ENCODE assay signal across 11 mouse cellular contexts in the genomic region with DNA sequence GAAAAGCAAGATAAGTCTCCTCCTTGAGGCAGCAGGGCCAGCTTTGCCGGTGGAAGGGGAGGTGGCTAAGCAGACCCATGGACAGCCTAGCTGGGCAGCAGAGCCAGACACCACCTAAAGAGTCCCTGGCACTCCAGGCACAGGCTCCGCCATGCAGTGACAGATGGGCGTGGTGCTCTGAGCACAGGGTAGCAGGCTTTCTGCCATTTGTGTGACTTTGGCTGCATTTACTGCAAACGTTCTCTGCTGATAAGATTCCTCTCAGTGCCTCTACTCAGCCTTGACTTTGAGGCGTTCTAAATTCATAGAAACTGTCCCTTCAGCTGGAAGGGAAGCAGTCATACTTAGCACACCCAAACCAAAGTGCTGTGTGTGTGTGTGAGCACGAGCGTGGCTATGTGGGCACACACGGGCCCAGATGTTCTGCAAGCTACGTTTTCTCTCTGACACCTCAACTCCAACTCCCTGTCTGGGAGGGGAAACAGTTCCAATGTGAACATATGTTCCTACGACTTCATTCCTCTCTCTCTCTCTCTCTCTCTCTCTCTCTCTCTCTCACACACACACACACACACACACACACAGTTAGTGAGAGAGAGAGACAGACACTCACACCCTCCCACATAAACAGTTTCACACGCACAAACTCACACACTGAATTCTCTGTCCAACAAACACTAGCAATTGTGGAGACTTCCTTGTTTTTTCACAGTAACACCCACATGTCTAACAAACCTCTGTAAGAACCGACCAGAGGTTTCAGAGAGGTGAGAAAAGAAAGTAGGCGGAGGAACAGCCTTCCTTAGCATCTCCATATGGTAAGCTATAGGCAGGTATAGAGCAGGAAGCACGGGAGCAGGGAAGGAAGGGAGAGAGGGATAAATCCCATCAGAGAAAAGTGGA. TPM values are rescaled to one million over a fixed set of nuclear protein-coding genes. Genes with fewer than 3 reads are reported as not detected.
DNase-seq lines count a peak whose midpoint lies in the region; ATAC-seq lines count a peak whose summit lies in the region.
"Had no signal": no experiment of that assay in that cellular context is flagged by ENCODE, and none has a peak within 500 bp of the region (broad histone marks: within the 10 kb centered on the region; RNA-seq: fewer than 3 reads in every experiment).

No protein-coding gene starts in this region.

- H3K9ac ChIP-seq in heart, embryonic 11.5 days (ENCODE audit: low read depth, low read length) = peak overlapping the region; percentile 43; the same call in 1 of the 2 replicates
- no peak overlapping the region for H3K9ac ChIP-seq in hindbrain, embryonic 12.5 days
- H3K9ac ChIP-seq: liver, embryonic 15.5 days; midbrain, embryonic 12.5 days had no signal

- H3K36me3 ChIP-seq in heart, embryonic 11.5 days (ENCODE audit: control insufficient read depth, insufficient read depth, low read length) = peaks cover 32% of the 10 kb centered on the region
- H3K36me3 ChIP-seq in hindbrain, embryonic 12.5 days = peaks cover 77% of the 10 kb centered on the region
- H3K36me3 ChIP-seq: liver, embryonic 15.5 days had no signal

- no peaks in the 10 kb centered on the region for H3K27me3 ChIP-seq in heart, embryonic 11.5 days (ENCODE audit: control insufficient read depth, insufficient read depth, low read length)
- no peaks in the 10 kb centered on the region for H3K27me3 ChIP-seq in hindbrain, embryonic 12.5 days
- H3K27me3 ChIP-seq: midbrain, embryonic 12.5 days had no signal

- WGBS in heart, embryonic 11.5 days (ENCODE audit: insufficient replicate concordance) = 70% methylated on average over 14 of the region's 14 CpGs
- WGBS in hindbrain, embryonic 12.5 days = 88% methylated on average over 14 of the region's 14 CpGs

- no peak for DNase-seq in cerebellum, postnatal 4 days (ENCODE audit: low spot score in 2 of 2)
- DNase-seq in left cerebral cortex, adult 9 months (ENCODE audit: low spot score in 2 of 2) = peak; percentile 16 to 46
- DNase-seq in left cerebral cortex, postnatal 10 days (ENCODE audit: extremely low spot score in 1 of 2, low spot score in 2 of 2) = no peak
- DNase-seq in ovary, postnatal 36 days (ENCODE audit: low spot score) = no peak
- DNase-seq: adrenal gland, adult 2 months had no signal

- H3K9me3 ChIP-seq in heart, embryonic 11.5 days (replicated peaks; ENCODE audit: control insufficient read depth, low read length) = no peaks in the 10 kb centered on the region
- H3K9me3 ChIP-seq in hindbrain, embryonic 12.5 days (replicated peaks) = no peaks in the 10 kb centered on the region
- H3K9me3 ChIP-seq: liver, embryonic 15.5 days; midbrain, embryonic 12.5 days had no signal

- H3K4me3 ChIP-seq in heart, embryonic 11.5 days (ENCODE audit: low read depth, low read length) = no peak overlapping the region
- H3K4me3 ChIP-seq in hindbrain, embryonic 12.5 days = no peak overlapping the region
- H3K4me3 ChIP-seq: liver, embryonic 15.5 days; midbrain, embryonic 12.5 days had no signal

- peak; percentile 63; the same call in 1 of the 2 replicates for ATAC-seq in cerebellum, adult (ENCODE audit: insufficient number of reproducible peaks, low FRiP score, low TSS enrichment)
- no peak for ATAC-seq in heart, embryonic 11.5 days (replicated peaks; ENCODE audit: insufficient number of reproducible peaks, low FRiP score, low TSS enrichment)
- ATAC-seq in megakaryocyte progenitor cell, adult 5-6 weeks (replicated peaks; ENCODE audit: poor library complexity) = peak; percentile 91
- ATAC-seq in hindbrain, embryonic 12.5 days (ENCODE audit: low FRiP score) = no peak

- peak overlapping the region; percentile 70 for H3K27ac ChIP-seq in heart, embryonic 11.5 days (ENCODE audit: low read depth, low read length)
- no peak overlapping the region for H3K27ac ChIP-seq in hindbrain, embryonic 12.5 days
- H3K27ac ChIP-seq: liver, embryonic 15.5 days; midbrain, embryonic 12.5 days had no signal

- H3K4me1 ChIP-seq in heart, embryonic 11.5 days (ENCODE audit: control insufficient read depth, insufficient read depth, low read length) = peaks cover 45% of the 10 kb centered on the region
- H3K4me1 ChIP-seq in hindbrain, embryonic 12.5 days = peaks cover 20% of the 10 kb centered on the region

- no peak overlapping the region for H3K4me2 ChIP-seq in heart, embryonic 11.5 days
- no peak overlapping the region for H3K4me2 ChIP-seq in hindbrain, embryonic 12.5 days (replicated peaks)
- H3K4me2 ChIP-seq: liver, embryonic 15.5 days; midbrain, embryonic 12.5 days had no signal

- intact Hi-C loops in left cerebral cortex, postnatal 10 days (cut with DNase I) = no loop called here

RNA-seq across cellular contexts. Expression of a gene that starts 7.1 kb away (rescaled TPM):
- 10 to 100 TPM in 1 of 2 experiments, 1 to 10 TPM in 1; 9.9 to 11.9 TPM for total RNA-seq in left cerebral cortex, postnatal 10 days (2021)
- polyA plus RNA-seq in heart, embryonic 11.5 days (2014; fragmentation: Nextera tagmentation; extraction: Ambion mirVana) = 66.2 and 75.8 TPM in 2 replicates
- 0.05 and 0.07 TPM in 2 replicates for total RNA-seq in megakaryocyte progenitor cell, adult 5-6 weeks (2015)
- 0.07 and 0.08 TPM in 2 replicates for total RNA-seq in megakaryocyte progenitor cell, adult 5-6 weeks (2017)
- 81.0 and 94.6 TPM in 2 replicates for polyA plus RNA-seq in hindbrain, embryonic 12.5 days (2016; fragmentation: Nextera tagmentation; extraction: Ambion mirVana)

RNA-seq across cellular contexts. Expression of a gene that starts 47.0 kb away (rescaled TPM):
- total RNA-seq in left cerebral cortex, postnatal 10 days (2021) = 10 to 100 TPM; 60.9 to 63.8 TPM
- 32.3 and 34.6 TPM in 2 replicates for polyA plus RNA-seq in heart, embryonic 11.5 days (2014; fragmentation: Nextera tagmentation; extraction: Ambion mirVana)
- total RNA-seq in megakaryocyte progenitor cell, adult 5-6 weeks (2015) = 23.4 and 25.3 TPM in 2 replicates
- 22.9 and 35.8 TPM in 2 replicates for total RNA-seq in megakaryocyte progenitor cell, adult 5-6 weeks (2017)
- polyA plus RNA-seq in hindbrain, embryonic 12.5 days (2016; fragmentation: Nextera tagmentation; extraction: Ambion mirVana) = 63.1 and 64.4 TPM in 2 replicates

RNA-seq across cellular contexts. Expression of a gene that starts 54.0 kb away (rescaled TPM):
- 10 to 100 TPM; 18.3 to 18.5 TPM for total RNA-seq in left cerebral cortex, postnatal 10 days (2021)
- polyA plus RNA-seq in heart, embryonic 11.5 days (2014; fragmentation: Nextera tagmentation; extraction: Ambion mirVana) = 5.4 and 5.6 TPM in 2 replicates
- 29.9 and 30.6 TPM in 2 replicates for total RNA-seq in megakaryocyte progenitor cell, adult 5-6 weeks (2015)
- 21.7 and 24.9 TPM in 2 replicates for total RNA-seq in megakaryocyte progenitor cell, adult 5-6 weeks (2017)
- 9.1 and 9.6 TPM in 2 replicates for polyA plus RNA-seq in hindbrain, embryonic 12.5 days (2016; fragmentation: Nextera tagmentation; extraction: Ambion mirVana)

Comparison
In these comparisons a context has a peak if more than half of its experiments do, and no peak if none do; other contexts are left out.
1. DNase-seq: peak in left cerebral cortex, adult 9 months (2 of 2); none in cerebellum, postnatal 4 days (0 of 2), left cerebral cortex, postnatal 10 days (0 of 2) and ovary, postnatal 36 days (single experiment).
2. ATAC-seq: peak in cerebellum, adult (single experiment) and megakaryocyte progenitor cell, adult 5-6 weeks (single experiment); none in heart, embryonic 11.5 days (single experiment) and hindbrain, embryonic 12.5 days (single experiment).
3. RNA of a gene that starts 7.1 kb away (total RNA-seq): 9.9 to 11.9 TPM in left cerebral cortex, postnatal 10 days; 0.05 to 0.08 TPM in megakaryocyte progenitor cell, adult 5-6 weeks; every median in the first group is over 10 times any median in the second.